In the genomic region with DNA sequence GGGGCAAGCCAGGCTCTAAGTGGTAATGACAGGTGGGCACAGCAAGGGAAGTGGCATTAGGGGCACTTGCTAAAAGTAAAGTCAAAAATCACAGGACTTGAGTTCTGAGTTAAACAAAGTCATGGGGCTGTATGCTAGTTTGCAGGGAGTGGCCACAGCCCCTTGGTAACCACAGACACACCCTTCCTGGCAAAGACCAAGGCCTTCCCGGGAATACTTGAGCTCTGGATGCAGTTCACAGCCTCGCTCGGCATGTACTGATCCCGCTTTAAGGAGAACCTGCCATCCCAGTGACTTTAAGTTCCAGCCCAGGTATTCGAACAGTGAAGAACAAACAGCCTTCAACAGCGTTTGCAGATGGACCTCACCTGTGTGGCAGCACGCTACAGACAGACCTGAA, we compare ENCODE assay signal across 9 mouse cellular contexts.
DNase-seq lines count a peak whose midpoint lies in the region; ATAC-seq and TF ChIP-seq lines count a peak whose summit lies in the region.
"Had no signal": no experiment of that assay in that cellular context is flagged by ENCODE, and none has a peak within 500 bp of the region (broad histone marks: within the 10 kb centered on the region; RNA-seq: fewer than 3 reads in every experiment).

No protein-coding gene starts in this region.

- H3K36me3 ChIP-seq in liver, embryonic 14.5 days (replicated peaks; ENCODE audit: control insufficient read depth, insufficient read depth, low read depth): no peaks in the 10 kb centered on the region
- no peaks in the 10 kb centered on the region for H3K36me3 ChIP-seq in liver, postnatal 0 days (replicated peaks; ENCODE audit: insufficient read depth, low read length)
- H3K36me3 ChIP-seq in intestine, embryonic 15.5 days: no peaks in the 10 kb centered on the region
- H3K36me3 ChIP-seq in stomach, embryonic 15.5 days: no peaks in the 10 kb centered on the region

- no peaks in the 10 kb centered on the region for H3K9me3 ChIP-seq in liver, embryonic 14.5 days (ENCODE audit: control insufficient read depth, low read length)
- H3K9me3 ChIP-seq in liver, postnatal 0 days (ENCODE audit: low read length): no peaks in the 10 kb centered on the region
- no peaks in the 10 kb centered on the region for H3K9me3 ChIP-seq in intestine, embryonic 15.5 days
- H3K9me3 ChIP-seq in stomach, embryonic 15.5 days: no peaks in the 10 kb centered on the region

- no peak for ATAC-seq in liver, embryonic 14.5 days (ENCODE audit: insufficient read depth)
- ATAC-seq in liver, postnatal 0 days: no peak
- ATAC-seq in intestine, embryonic 15.5 days: peak; percentile 75
- no peak for ATAC-seq in stomach, embryonic 15.5 days (ENCODE audit: insufficient read depth, low FRiP score, low read depth)

- H3K4me1 ChIP-seq in liver, embryonic 14.5 days (replicated peaks; ENCODE audit: control insufficient read depth in 2 of 2, insufficient read depth in 2 of 2, low read length in 1 of 2): peaks cover 32 to 36% of the 10 kb centered on the region in 2 experiments
- H3K4me1 ChIP-seq in liver, postnatal 0 days (ENCODE audit: insufficient read depth): peaks cover 42% of the 10 kb centered on the region
- peaks cover 51% of the 10 kb centered on the region for H3K4me1 ChIP-seq in intestine, embryonic 15.5 days (replicated peaks)
- H3K4me1 ChIP-seq in stomach, embryonic 15.5 days: peaks cover 46% of the 10 kb centered on the region

- no peaks in the 10 kb centered on the region for H3K27me3 ChIP-seq in liver, embryonic 14.5 days (ENCODE audit: control insufficient read depth, insufficient read depth, low read length)
- H3K27me3 ChIP-seq in liver, postnatal 0 days (ENCODE audit: insufficient read depth, low read length): no peaks in the 10 kb centered on the region
- no peaks in the 10 kb centered on the region for H3K27me3 ChIP-seq in intestine, embryonic 15.5 days (replicated peaks)
- no peaks in the 10 kb centered on the region for H3K27me3 ChIP-seq in stomach, embryonic 15.5 days (replicated peaks)

- 51% methylated on average over 7 of the region's 7 CpGs for WGBS in liver, embryonic 14.5 days (ENCODE audit: insufficient replicate concordance)
- 58% methylated on average over 7 of the region's 7 CpGs for WGBS in liver, postnatal 0 days (ENCODE audit: insufficient replicate concordance)
- WGBS in intestine, embryonic 15.5 days: 50% methylated on average over 7 of the region's 7 CpGs
- WGBS in stomach, embryonic 15.5 days: 56% methylated on average over 7 of the region's 7 CpGs

- peak; percentile 66 to 85 for DNase-seq in adrenal gland, adult (ENCODE audit: inconsistent age in 2 of 2, low spot score in 1 of 2)
- no peak for DNase-seq in adrenal gland, adult 18-20 months (ENCODE audit: low spot score in 2 of 2)
- peak in 1 of 3 experiments; percentile 40 for DNase-seq in liver, embryonic 14.5 days (ENCODE audit: low read depth in 3 of 3, low spot score in 3 of 3)
- no peak for DNase-seq in liver, postnatal 0 days
- DNase-seq in left cerebral cortex, postnatal 36 days (ENCODE audit: low spot score in 2 of 2): no peak
- no peak for DNase-seq in right cerebral cortex, adult 2 months (ENCODE audit: low spot score in 2 of 2)
- DNase-seq: right cerebral cortex, postnatal 14 days had no signal

- no peak for TF ChIP-seq EP300 in liver, embryonic 14.5 days (IDR thresholded peaks at IDR 0.05; ENCODE audit: low read depth)
- no peak for TF ChIP-seq EP300 in liver, postnatal 0 days (IDR thresholded peaks at IDR 0.05; ENCODE audit: low read depth)

- no peak overlapping the region for H3K27ac ChIP-seq in liver, embryonic 14.5 days
- H3K27ac ChIP-seq in liver, postnatal 0 days (ENCODE audit: low read depth): no peak overlapping the region
- peak overlapping the region; percentile 67 for H3K27ac ChIP-seq in intestine, embryonic 15.5 days
- peak overlapping the region; percentile 61; the same call in 1 of the 2 replicates for H3K27ac ChIP-seq in stomach, embryonic 15.5 days

- intact Hi-C loops in left cerebral cortex, postnatal 36 days (cut with DNase I): no loop called here

- no peak overlapping the region for H3K9ac ChIP-seq in liver, embryonic 14.5 days (replicated peaks)
- H3K9ac ChIP-seq in liver, postnatal 0 days (replicated peaks): no peak overlapping the region
- H3K9ac ChIP-seq in intestine, embryonic 15.5 days: no peak overlapping the region
- H3K9ac ChIP-seq in stomach, embryonic 15.5 days: no peak overlapping the region

- no peak overlapping the region for H3K4me3 ChIP-seq in liver, embryonic 14.5 days (ENCODE audit: insufficient read depth in 1 of 2, low read depth in 2 of 2, low read length in 2 of 2)
- H3K4me3 ChIP-seq in liver, postnatal 0 days (ENCODE audit: low read depth, low read length): no peak overlapping the region
- H3K4me3 ChIP-seq in intestine, embryonic 15.5 days (replicated peaks): no peak overlapping the region
- H3K4me3 ChIP-seq in stomach, embryonic 15.5 days (replicated peaks): no peak overlapping the region

- TF ChIP-seq CTCF in liver, embryonic 14.5 days (IDR thresholded peaks at IDR 0.05; ENCODE audit: low read depth): no peak
- TF ChIP-seq CTCF in liver, postnatal 0 days (IDR thresholded peaks at IDR 0.05; ENCODE audit: low read depth): no peak

- peak overlapping the region; percentile 8; the same call in 1 of the 2 replicates for H3K4me2 ChIP-seq in liver, embryonic 14.5 days (ENCODE audit: low read depth)
- no peak overlapping the region for H3K4me2 ChIP-seq in liver, postnatal 0 days (ENCODE audit: low read depth, low read length)
- peak overlapping the region; percentile 46 for H3K4me2 ChIP-seq in intestine, embryonic 15.5 days (replicated peaks)
- H3K4me2 ChIP-seq in stomach, embryonic 15.5 days: no peak overlapping the region

Comparison
In these comparisons a context has a peak if more than half of its experiments do, and no peak if none do; other contexts are left out.
1. DNase-seq: peak in adrenal gland, adult (2 of 2); none in adrenal gland, adult 18-20 months (0 of 2), liver, postnatal 0 days (single experiment), left cerebral cortex, postnatal 36 days (0 of 2) and right cerebral cortex, adult 2 months (0 of 2).
2. H3K4me2 ChIP-seq: peak in liver, embryonic 14.5 days (single experiment) and intestine, embryonic 15.5 days (single experiment); none in liver, postnatal 0 days (single experiment) and stomach, embryonic 15.5 days (single experiment).
3. H3K27ac ChIP-seq: peak in intestine, embryonic 15.5 days (single experiment) and stomach, embryonic 15.5 days (single experiment); none in liver, embryonic 14.5 days (single experiment) and liver, postnatal 0 days (single experiment).